Mouse (Mus musculus) B cell, adult 62 days (primary cell): Measurements from ENCODE around the gene Lrrc74a. TPM values are rescaled to one million over a fixed set of nuclear protein-coding genes. Genes with fewer than 3 reads are reported as not detected.

ENCODE experiments used
- total RNA-seq: library from RNA; stranded (reverse); gene quantifications from 4 replicates; pipeline ENCODE4 v1.2.4, GENCODE M21; 2023

Gene Lrrc74a
- total RNA-seq = not detected in 4 replicates

DNA sequence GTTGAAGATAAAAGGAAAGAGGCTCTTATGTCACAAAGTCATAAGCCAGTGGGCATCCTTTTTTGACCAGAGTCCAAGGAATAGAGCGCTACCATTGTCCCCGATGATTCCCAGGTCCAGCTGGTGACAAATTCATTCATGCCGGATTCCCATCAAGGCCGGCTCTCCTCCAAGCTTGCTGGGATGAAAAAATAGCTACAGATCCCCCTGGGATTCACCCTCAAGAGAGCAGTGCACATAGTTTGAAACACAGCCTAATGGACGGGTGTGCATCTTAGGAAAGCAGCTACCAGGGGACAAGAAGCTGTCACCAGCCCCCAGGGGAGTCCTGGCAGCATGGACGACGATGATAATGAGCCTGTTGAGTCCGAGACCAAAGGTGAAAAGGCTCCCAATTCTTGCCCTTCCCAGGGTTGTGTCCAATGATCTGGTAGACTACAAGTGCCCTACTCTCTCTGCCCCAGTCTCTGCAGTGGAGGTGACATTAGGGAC, at the start of gene Lrrc74a:
TSS of gene Lrrc74a (plus strand) at position 51 of the 492 bp plus-strand sequence.

DNA sequence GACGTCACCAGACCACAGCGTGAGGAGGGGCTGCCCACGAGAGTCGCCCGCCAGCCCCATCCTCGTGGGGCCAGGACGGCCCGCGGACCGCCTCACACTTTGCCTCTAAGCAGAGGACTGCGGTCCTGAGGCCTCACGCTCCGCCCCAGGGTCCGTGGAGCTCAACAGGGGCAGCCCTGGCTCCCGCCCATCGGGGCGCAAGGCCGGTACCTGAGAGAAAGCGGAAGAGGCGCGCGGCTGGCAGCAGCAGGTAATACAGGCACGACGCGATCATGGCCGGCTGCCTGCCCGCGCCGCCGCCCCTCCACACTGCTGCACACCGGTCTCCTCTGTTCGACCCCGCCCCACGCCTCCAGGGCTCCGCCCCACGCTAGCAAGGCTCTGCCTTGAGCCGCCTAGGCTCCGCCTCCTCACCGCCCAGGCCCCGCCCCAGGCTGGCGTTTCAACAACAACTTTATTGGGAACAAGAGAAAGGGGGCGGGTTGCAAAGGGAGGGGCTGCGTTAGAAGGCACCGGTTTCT, 8.0 kb upstream of the Lrrc74a start, which contains the start of gene Angel1:
TSS of gene Angel1 (minus strand) at position 341 of the 521 bp plus-strand sequence.

Other genes with a start within 250 kb of the Lrrc74a start
- gene Vash1, start 55.7 kb upstream of the Lrrc74a start, total RNA-seq = not detected in 4 replicates
- 7.7 to 11.0 TPM (median 9.1 TPM) in 4 replicates for gene Angel1, start 7.9 kb upstream of the Lrrc74a start, total RNA-seq
- 54.6 to 56.6 TPM (median 55.2 TPM) in 4 replicates for gene Irf2bpl, start 150.4 kb downstream of the Lrrc74a start, total RNA-seq
- 49.2 to 55.1 TPM (median 53.5 TPM) in 4 replicates for gene Cipc, start 212.7 kb downstream of the Lrrc74a start, total RNA-seq